Mouse (Mus musculus) kidney, embryonic 14.5 days (tissue): ENCODE data around the gene Lurap1l. TPM values are rescaled to one million over a fixed set of nuclear protein-coding genes. Genes with fewer than 3 reads are reported as not detected.

Experiments
- ATAC-seq: fragments of 200-750 bp; cut with Nextera tagmentation; 2 replicates; pipeline ENCODE4 v1.8.0; 2017; ENCODE audit warnings: moderate number of reproducible peaks, mild to moderate bottlenecking, moderate TSS enrichment, moderate library complexity; ENCODE audit not compliant: low FRiP score, low TSS enrichment
- H3K27ac ChIP-seq: fragments of 300-500 bp; sonication (generic); 2 replicates; pipeline ENCODE4 v1.5.1; 2014; ENCODE audit warnings: low read depth, mild to moderate bottlenecking, low read length, moderate library complexity, mixed read lengths
- H3K27me3 ChIP-seq: fragments of 300-500 bp; sonication (generic); 2 replicates; pipeline ENCODE4 v1.6.1; 2014; ENCODE audit warnings: mild to moderate bottlenecking, low read length; ENCODE audit not compliant: control insufficient read depth, insufficient read depth
- H3K36me3 ChIP-seq: fragments of 300-500 bp; sonication (generic); 2 replicates; pipeline ENCODE4 v1.6.1; 2014; ENCODE audit warnings: low read length, mixed read lengths; ENCODE audit not compliant: control insufficient read depth, insufficient read depth
- H3K4me1 ChIP-seq: fragments of 300-500 bp; sonication (generic); 2 replicates; pipeline ENCODE4 v1.6.1; 2014; ENCODE audit warnings: low read length, mixed read lengths; ENCODE audit not compliant: control insufficient read depth, insufficient read depth
- H3K4me2 ChIP-seq: fragments of 300-500 bp; sonication (generic); replicated peaks from 2 replicates; pipeline ENCODE4 v1.6.1; 2014; ENCODE audit warnings: low read depth, mild to moderate bottlenecking, low read length
- H3K4me3 ChIP-seq: fragments of 300-500 bp; sonication (generic); 2 replicates; pipeline ENCODE4 v1.5.1; 2014; ENCODE audit warnings: mild to moderate bottlenecking, low read length
- H3K9ac ChIP-seq: fragments of 300-500 bp; sonication (generic); 2 replicates; pipeline ENCODE4 v1.6.1; 2014; ENCODE audit warnings: low read depth, mild to moderate bottlenecking, low read length, moderate library complexity
- H3K9me3 ChIP-seq: fragments of 300-500 bp; sonication (generic); 2 replicates; pipeline ENCODE4 v1.6.1; 2016; ENCODE audit warnings: low read length; ENCODE audit not compliant: control insufficient read depth
- WGBS: fragments of 180-500 bp; shearing (Covaris S2); extraction: QIAGEN DNeasy Blood & Tissue Kit; methylation state at CpG from one replicate; pipeline ENCODE4 v1.1.7; 2014; 5-methylcytosine and 5-hydroxymethylcytosine counted together
- polyA plus RNA-seq: library from polyadenylated mRNA; unstranded; fragments of >200 nt; fragmentation: Nextera tagmentation; extraction: Ambion mirVana; gene quantifications from 2 replicates; pipeline ENCODE4 v1.2.1, GENCODE M21; 2014

Lurap1l gene
- polyA plus RNA-seq, 1 experiment from 2014 or later: 10.7 TPM

DNA sequence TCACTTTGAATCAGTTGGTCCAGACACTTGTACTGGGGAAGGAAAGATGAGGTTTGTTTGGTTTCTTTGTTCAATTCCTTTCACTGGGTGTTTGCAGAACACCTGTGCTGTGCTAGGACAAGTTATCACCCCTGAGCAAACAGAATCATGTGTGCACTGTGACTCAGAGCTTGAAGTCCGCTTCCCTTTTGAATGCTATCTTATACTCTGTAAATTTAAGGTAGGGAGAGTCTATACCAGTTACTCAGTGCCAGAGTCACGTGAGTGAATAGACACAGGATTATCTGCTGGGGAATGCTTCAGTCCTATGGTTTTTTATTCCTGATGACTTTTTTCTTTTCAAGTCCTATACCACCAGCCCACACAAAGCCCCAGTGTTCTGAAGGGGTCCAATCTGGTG is 39.3 kb downstream of the Lurap1l start:
- ATAC-seq: no peak
- H3K4me3 ChIP-seq: no peak overlapping the region
- H3K4me2 ChIP-seq: no peak overlapping the region
- WGBS: 86% methylated on average over 2 of the region's 2 CpGs
- no peaks in the 10 kb centered on the region for H3K27me3 ChIP-seq
- no peak overlapping the region for H3K27ac ChIP-seq
- peaks cover 4% of the 10 kb centered on the region; the same call in 1 of the 2 replicates for H3K36me3 ChIP-seq
- H3K9me3 ChIP-seq: no peaks in the 10 kb centered on the region
- no peaks in the 10 kb centered on the region for H3K4me1 ChIP-seq
- no peak overlapping the region for H3K9ac ChIP-seq

DNA sequence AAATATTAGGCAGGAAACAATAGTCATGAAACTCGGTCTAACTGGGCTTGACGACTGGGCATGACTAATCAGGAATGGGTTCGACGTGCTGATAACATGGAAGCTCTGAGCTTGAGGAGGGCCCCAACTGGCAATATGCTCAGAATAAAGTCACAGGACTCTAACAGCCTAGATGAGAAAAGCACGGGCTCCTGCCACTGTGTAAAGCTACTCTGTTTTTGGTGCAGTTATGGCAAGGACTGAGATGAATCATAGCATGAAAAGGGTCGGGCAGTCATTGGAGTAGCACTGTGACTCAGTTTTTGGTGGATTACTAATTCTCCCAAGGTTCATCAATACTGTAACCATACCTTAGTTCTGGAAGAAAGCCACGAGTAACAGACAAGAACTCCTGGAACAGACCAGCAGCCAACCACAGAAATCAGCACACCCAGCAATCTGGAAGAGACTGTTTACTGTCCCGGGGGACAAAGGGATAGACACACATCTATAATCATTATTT is 39.9 kb downstream of the Lurap1l start:
- Histone ChIP-seq H3K36me3 (peaks cover 4% of the 10 kb centered on the region; the same call in 1 of the 2 replicates), H3K27ac (no peak overlapping the region), H3K27me3 (no peaks in the 10 kb centered on the region), H3K4me1 (no peaks in the 10 kb centered on the region), H3K4me2 (no peak overlapping the region), H3K9ac (no peak overlapping the region), H3K9me3 (no peaks in the 10 kb centered on the region), H3K4me3 (no peak overlapping the region)
- ATAC-seq: no peak
- WGBS: 53% methylated on average over 8 of the region's 8 CpGs

DNA sequence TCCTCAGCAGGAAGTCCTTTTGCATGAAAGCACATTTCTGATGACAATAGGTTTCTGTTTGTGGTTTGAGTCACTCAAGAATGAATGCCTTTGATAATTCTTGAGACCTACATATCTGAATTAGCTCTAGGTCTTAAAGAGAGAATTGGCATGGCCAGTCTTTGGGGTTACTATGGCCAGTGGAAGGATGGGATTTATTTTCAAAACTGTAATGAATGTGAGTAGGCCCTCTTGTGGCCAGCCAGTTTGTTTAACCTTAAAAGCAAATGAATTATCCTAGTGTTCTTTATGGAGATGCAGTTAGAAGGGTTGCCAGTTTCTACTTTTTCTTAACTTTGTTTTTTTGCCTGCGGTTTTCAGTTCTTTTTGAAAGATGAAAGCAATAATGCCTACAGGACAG is 42.2 kb downstream of the Lurap1l start:
- Histone ChIP-seq H3K4me1 (no peaks in the 10 kb centered on the region), H3K36me3 (peaks cover 4% of the 10 kb centered on the region; the same call in 1 of the 2 replicates), H3K27ac (no peak overlapping the region), H3K4me2 (no peak overlapping the region), H3K4me3 (no peak overlapping the region), H3K27me3 (no peaks in the 10 kb centered on the region), H3K9me3 (no peaks in the 10 kb centered on the region), H3K9ac (no peak overlapping the region)
- ATAC-seq: no peak
- 85% methylated on average over 1 of the region's 1 CpGs for WGBS

DNA sequence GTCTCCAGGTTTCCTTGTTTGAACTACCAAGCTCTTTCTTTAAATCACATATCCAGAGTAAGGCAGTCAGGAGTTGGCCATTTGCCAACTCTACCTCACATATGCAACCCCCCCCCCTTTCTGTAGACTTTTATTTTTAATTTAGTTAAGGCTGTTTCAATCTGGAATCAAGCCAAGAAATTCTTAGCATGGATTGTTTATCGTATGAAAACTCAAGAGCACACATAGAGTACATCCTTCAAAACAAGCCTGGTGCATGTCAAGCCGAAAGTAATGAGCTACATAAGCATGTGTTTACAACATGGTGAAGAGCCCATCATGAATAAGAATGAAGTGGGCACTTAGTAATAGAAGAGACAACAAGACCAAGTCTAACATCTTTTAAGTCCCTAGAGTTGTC is 45.5 kb downstream of the Lurap1l start:
- ATAC-seq: no peak
- peaks cover 4% of the 10 kb centered on the region; the same call in 1 of the 2 replicates for H3K36me3 ChIP-seq
- no peaks in the 10 kb centered on the region for H3K9me3 ChIP-seq

DNA sequence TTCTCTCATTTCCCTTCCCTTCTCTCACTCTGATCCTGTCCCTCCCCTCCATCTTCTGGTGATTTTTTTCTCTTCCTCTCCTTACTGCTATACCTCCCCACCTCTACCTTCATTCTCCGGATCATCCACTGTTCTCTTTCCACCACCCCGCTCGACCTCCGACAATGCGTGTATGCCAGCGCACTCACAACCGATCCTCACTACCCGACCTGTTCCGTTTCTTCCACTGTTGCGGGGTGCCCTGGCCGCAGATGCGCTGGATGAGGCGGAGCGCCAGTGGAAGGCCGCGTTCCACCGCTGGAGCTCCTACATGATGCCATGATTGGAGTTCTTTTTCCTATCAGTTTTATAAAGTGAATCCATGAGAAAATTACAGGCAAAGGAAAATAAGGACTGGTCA is 57.1 kb downstream of the Lurap1l start:
- Histone ChIP-seq H3K9me3 (peaks cover 6% of the 10 kb centered on the region; the same call in 1 of the 2 replicates), H3K36me3 (no peaks in the 10 kb centered on the region), H3K4me3 (no peak overlapping the region), H3K4me2 (no peak overlapping the region), H3K4me1 (no peaks in the 10 kb centered on the region), H3K27ac (no peak overlapping the region), H3K27me3 (no peaks in the 10 kb centered on the region), H3K9ac (no peak overlapping the region)
- WGBS: 94% methylated on average over 17 of the region's 17 CpGs
- ATAC-seq: no peak

More for the DNA sequence above, 45.5 kb downstream of the Lurap1l start:
- H3K4me1 ChIP-seq: no peaks in the 10 kb centered on the region
- no peak overlapping the region for H3K4me2 ChIP-seq
- 70% methylated on average over 2 of the region's 2 CpGs for WGBS
- no peak overlapping the region for H3K9ac ChIP-seq
- H3K27me3 ChIP-seq: no peaks in the 10 kb centered on the region
- no peak overlapping the region for H3K4me3 ChIP-seq
- no peak overlapping the region for H3K27ac ChIP-seq

DNA sequence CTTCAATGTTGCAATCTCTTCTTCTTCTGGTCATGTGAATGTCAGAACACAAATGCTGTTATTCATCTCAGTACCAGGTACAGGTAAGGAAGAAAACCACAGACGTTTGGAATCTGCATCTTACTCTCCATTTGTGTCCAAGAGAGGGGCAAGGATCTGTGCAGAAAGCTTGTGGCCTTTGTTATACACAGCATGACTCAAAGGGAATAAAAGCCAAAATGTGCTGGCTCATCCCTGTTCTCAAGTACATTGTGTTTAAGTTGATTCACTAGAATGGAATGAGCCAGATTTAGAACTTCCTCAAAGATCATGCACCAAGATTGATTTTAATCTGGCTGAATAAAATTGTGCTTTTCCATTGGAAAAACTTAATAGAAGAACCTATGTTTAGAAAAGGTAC is 61.4 kb downstream of the Lurap1l start:
- Histone ChIP-seq H3K4me2 (no peak overlapping the region), H3K9me3 (peaks cover 6% of the 10 kb centered on the region; the same call in 1 of the 2 replicates), H3K4me1 (no peaks in the 10 kb centered on the region), H3K4me3 (no peak overlapping the region), H3K27me3 (no peaks in the 10 kb centered on the region), H3K36me3 (no peaks in the 10 kb centered on the region), H3K9ac (no peak overlapping the region), H3K27ac (no peak overlapping the region)
- ATAC-seq: no peak
- 44% methylated on average over 1 of the region's 1 CpGs for WGBS

DNA sequence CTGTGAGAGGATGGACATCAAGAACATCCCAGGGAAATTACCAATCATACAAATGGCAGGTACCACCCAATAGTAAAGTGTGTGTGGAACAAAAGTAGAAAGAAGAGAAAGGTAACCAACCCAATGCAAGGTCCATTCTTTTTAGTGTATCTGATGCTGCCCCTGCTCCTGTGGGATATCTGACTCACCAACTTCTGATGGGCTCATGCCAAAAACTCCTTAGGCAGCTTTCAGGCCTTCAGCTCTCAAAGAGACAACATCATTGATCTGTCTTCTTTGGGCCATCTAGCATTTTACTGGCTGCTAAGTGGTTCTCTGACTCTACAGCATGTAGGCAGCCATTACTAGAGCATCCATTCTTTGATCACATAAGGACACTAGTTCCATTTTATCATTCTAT is 63.5 kb downstream of the Lurap1l start:
- H3K4me3 ChIP-seq: no peak overlapping the region
- no peaks in the 10 kb centered on the region for H3K27me3 ChIP-seq
- H3K9me3 ChIP-seq: no peaks in the 10 kb centered on the region
- H3K9ac ChIP-seq: no peak overlapping the region
- H3K27ac ChIP-seq: no peak overlapping the region
- no peaks in the 10 kb centered on the region for H3K4me1 ChIP-seq
- no peak overlapping the region for H3K4me2 ChIP-seq
- no peak for ATAC-seq
- H3K36me3 ChIP-seq: no peaks in the 10 kb centered on the region

DNA sequence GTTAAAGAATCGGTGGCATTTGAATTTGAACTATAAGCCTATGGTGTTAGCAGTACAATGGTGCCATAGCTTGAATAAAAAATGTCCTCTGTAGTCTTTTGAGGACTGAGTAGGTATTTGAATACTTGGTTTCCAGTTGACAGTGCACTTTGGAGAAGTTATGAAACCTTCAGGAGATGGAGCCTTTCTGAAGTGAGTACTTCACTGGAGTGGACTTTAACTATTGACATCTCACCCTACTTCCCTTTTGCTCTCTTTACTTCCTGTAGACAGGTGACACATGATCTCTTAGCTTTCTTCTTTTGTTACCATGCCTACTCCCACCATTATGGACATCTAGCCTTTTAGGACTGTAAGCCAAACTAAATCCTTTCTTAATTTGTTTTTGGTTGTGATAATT is 80.4 kb downstream of the Lurap1l start:
- H3K4me2 ChIP-seq: no peak overlapping the region
- no peaks in the 10 kb centered on the region for H3K36me3 ChIP-seq
- 81% methylated on average over 1 of the region's 1 CpGs for WGBS
- H3K9ac ChIP-seq: no peak overlapping the region
- no peak for ATAC-seq
- H3K4me3 ChIP-seq: no peak overlapping the region
- H3K4me1 ChIP-seq: no peaks in the 10 kb centered on the region
- no peaks in the 10 kb centered on the region for H3K27me3 ChIP-seq
- H3K27ac ChIP-seq: no peak overlapping the region
- H3K9me3 ChIP-seq: no peaks in the 10 kb centered on the region

DNA sequence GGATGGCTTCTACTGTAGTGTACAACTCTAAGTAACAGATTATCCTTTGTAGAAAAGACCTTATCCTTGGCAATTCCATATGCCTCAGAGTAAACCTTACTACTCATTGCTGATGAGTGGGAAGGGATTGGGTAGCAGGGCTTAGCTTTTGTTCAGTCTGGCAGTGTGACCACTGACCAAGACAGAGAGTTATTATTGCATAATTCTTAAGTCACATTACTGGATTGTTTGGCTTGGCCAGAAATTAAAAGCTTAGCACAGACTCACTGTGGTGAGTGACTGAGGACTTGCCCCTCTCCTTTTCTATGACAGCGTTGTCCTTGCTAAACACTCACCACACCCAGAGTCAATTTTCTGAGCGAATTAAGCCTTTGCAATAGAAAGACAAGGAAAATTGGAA is 93.1 kb downstream of the Lurap1l start:
- Histone ChIP-seq H3K4me3 (no peak overlapping the region), H3K36me3 (no peaks in the 10 kb centered on the region), H3K9ac (no peak overlapping the region), H3K27ac (no peak overlapping the region), H3K9me3 (peaks cover 3% of the 10 kb centered on the region; the same call in 1 of the 2 replicates), H3K4me2 (no peak overlapping the region), H3K27me3 (no peaks in the 10 kb centered on the region), H3K4me1 (peaks cover 9% of the 10 kb centered on the region; the same call in 1 of the 2 replicates)
- WGBS: 79% methylated on average over 2 of the region's 2 CpGs
- no peak for ATAC-seq
